Mouse (Mus musculus) midbrain, embryonic 13.5 days (tissue): Measurements from ENCODE around the gene Kcnj6. TPM values are rescaled to one million over a fixed set of nuclear protein-coding genes. Genes with fewer than 3 reads are reported as not detected.

Experiments used
- ATAC-seq: fragments of 200-750 bp; cut with Nextera tagmentation; 2 replicates; pipeline ENCODE4 v1.8.0; 2017; ENCODE audit warnings: mild to moderate bottlenecking, moderate TSS enrichment, moderate library complexity
- H3K27ac ChIP-seq: fragments of 300-500 bp; sonication (generic); 2 replicates; pipeline ENCODE4 v1.5.1; 2015; ENCODE audit warnings: inconsistent platforms, mild to moderate bottlenecking, moderate library complexity
- H3K27me3 ChIP-seq: fragments of 300-500 bp; sonication (generic); 2 replicates; pipeline ENCODE4 v1.6.1; 2015; ENCODE audit warnings: mild to moderate bottlenecking, inconsistent platforms
- H3K36me3 ChIP-seq: fragments of 300-500 bp; sonication (generic); 2 replicates; pipeline ENCODE4 v1.6.1; 2015; ENCODE audit warnings: mild to moderate bottlenecking, inconsistent platforms
- H3K4me1 ChIP-seq: fragments of 300-500 bp; sonication (generic); replicated peaks from 2 replicates; pipeline ENCODE4 v1.6.1; 2015; ENCODE audit warnings: inconsistent platforms
- H3K4me2 ChIP-seq: fragments of 300-500 bp; sonication (generic); replicated peaks from 2 replicates; pipeline ENCODE4 v1.6.1; 2015; ENCODE audit warnings: moderate library complexity, mild to moderate bottlenecking, inconsistent platforms
- H3K4me3 ChIP-seq: fragments of 300-500 bp; sonication (generic); replicated peaks from 2 replicates; pipeline ENCODE4 v1.5.1; 2015; ENCODE audit warnings: mild to moderate bottlenecking, inconsistent platforms
- H3K9ac ChIP-seq: fragments of 300-500 bp; sonication (generic); replicated peaks from 2 replicates; pipeline ENCODE4 v1.6.1; 2015; ENCODE audit warnings: mild to moderate bottlenecking, inconsistent platforms
- H3K9me3 ChIP-seq: fragments of 300-500 bp; sonication (generic); 2 replicates; pipeline ENCODE4 v1.6.1; 2016; ENCODE audit warnings: mild to moderate bottlenecking, inconsistent platforms
- WGBS: fragments of 180-500 bp; shearing (Covaris S2); methylation state at CpG from one replicate; pipeline ENCODE4 v1.1.7; 2015; 5-methylcytosine and 5-hydroxymethylcytosine counted together
- polyA plus RNA-seq: library from polyadenylated mRNA; unstranded; fragments of >200 nt; fragmentation: Nextera tagmentation; extraction: Ambion mirVana; gene quantifications from 2 replicates; pipeline ENCODE4 v1.2.1, GENCODE M21; 2015

Gene Kcnj6
- polyA plus RNA-seq, 1 experiment from 2014 or later = 2.8 TPM

DNA sequence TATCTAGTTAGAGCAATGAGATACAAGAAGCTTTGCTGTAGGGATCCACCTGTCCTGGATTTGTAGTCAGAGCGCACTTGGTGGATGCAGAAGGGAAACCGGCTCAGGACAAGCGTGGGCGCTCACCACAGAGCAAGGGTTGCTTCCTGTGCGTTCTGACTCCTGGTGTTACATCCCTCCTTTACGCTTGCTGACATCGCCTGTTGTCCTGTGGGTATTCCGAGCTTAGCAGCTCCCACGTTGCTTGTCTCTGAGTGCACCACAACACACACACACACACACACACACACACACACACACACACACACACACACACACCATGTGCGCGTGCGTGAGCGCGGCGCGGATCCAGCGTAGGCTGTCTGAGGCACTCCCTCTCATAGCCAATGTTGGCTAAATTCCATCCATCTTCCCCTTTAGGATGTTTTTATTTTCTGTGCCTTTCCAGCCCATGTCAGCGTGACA lies 272.7 kb downstream of the Kcnj6 start:
- no peaks in the 10 kb centered on the region for H3K9me3 ChIP-seq
- peak overlapping the region; percentile 70 for H3K9ac ChIP-seq
- H3K27me3 ChIP-seq = peaks cover 3% of the 10 kb centered on the region; the same call in 1 of the 2 replicates
- peak overlapping the region; percentile 78 for H3K4me2 ChIP-seq
- ATAC-seq = peak; percentile 59
- no peaks in the 10 kb centered on the region for H3K36me3 ChIP-seq
- H3K4me3 ChIP-seq = peak overlapping the region; percentile 51
- peaks cover 10% of the 10 kb centered on the region for H3K4me1 ChIP-seq
- H3K27ac ChIP-seq = peak overlapping the region; percentile 88
- under 1% methylated on average over 18 of the region's 18 CpGs for WGBS

DNA sequence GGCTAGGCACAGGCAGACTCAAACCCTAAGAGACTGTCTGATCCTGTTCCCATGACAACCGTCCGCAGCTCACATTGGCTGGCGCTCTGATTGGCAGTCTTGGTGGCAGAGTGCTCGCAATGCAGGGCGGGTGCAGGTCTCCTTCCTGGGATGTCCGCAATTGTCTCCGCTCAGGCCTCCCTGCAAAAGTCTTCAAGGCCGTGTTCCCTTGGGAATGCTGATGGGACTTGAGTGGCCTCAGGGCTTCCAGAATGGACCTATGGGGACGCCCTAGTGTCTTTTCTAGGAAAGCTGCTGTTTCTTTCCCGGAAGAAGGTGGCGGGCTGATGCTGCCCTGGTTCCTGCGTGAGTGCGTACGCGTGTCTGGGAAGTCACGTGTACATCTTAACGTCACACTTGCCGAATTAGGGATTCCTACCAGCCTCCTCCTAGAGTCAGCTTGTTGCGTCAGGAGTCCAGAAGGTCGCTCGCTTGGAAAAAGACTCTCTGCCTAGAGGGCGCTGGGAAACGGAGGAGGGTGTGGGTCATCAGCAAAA lies 273.4 kb downstream of the Kcnj6 start:
- H3K9me3 ChIP-seq = no peaks in the 10 kb centered on the region
- peak; percentile 98 for ATAC-seq
- H3K4me3 ChIP-seq = peak overlapping the region; percentile 51
- H3K4me2 ChIP-seq = peak overlapping the region; percentile 78
- H3K4me1 ChIP-seq = peaks cover 10% of the 10 kb centered on the region
- peak overlapping the region; percentile 70 for H3K9ac ChIP-seq
- H3K36me3 ChIP-seq = no peaks in the 10 kb centered on the region
- peaks cover 3% of the 10 kb centered on the region; the same call in 1 of the 2 replicates for H3K27me3 ChIP-seq
- H3K27ac ChIP-seq = peak overlapping the region; percentile 88
- under 1% methylated on average over 23 of the region's 23 CpGs for WGBS

DNA sequence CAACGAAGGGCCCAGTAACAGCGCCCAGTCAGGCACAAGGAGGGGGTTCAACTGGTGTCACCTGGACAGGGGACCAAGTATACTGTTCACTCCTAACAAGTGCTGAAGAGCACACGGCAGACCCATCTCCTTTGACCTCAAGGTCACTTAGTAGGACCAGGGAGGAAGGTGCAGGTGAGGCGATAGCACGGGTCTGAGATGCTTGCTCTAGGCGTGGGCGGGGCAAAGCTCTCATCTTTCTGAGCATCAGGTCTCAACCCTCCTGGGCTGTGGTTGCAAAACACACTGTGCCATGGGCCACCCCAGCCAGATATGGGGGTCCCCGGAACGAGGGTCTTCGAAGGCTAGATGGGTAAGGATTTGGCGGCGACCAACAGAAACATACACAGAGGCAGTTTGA lies 274.6 kb downstream of the Kcnj6 start:
- WGBS = 79% methylated on average over 12 of the region's 12 CpGs
- Histone ChIP-seq H3K4me2 (no peak overlapping the region), H3K27ac (no peak overlapping the region), H3K4me1 (peaks cover 10% of the 10 kb centered on the region), H3K27me3 (peaks cover 3% of the 10 kb centered on the region; the same call in 1 of the 2 replicates), H3K4me3 (no peak overlapping the region), H3K9ac (no peak overlapping the region), H3K36me3 (no peaks in the 10 kb centered on the region), H3K9me3 (no peaks in the 10 kb centered on the region)
- ATAC-seq = no peak

DNA sequence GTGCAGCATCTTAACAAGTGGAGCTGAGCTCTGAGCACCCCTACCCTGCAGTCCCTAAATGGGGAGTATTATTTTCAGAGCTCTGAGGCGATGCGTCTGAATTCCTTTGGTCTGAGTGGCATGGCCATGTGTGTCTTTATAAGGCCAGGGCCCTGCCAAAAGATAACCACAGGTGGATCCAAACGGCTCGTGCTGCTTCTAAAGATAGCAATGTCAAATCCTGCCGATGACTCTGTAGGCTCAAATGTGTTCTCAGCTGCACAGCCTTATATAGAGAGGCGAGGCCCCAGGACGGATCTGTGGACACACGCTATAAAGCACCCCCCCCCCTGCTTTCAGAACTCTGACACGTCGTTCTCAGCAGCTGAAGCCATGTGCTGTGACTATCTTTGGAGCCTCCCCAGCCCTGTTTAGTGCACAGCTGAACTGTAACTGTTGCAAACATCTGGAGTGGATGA lies 275.9 kb downstream of the Kcnj6 start:
- no peak overlapping the region for H3K27ac ChIP-seq

DNA sequence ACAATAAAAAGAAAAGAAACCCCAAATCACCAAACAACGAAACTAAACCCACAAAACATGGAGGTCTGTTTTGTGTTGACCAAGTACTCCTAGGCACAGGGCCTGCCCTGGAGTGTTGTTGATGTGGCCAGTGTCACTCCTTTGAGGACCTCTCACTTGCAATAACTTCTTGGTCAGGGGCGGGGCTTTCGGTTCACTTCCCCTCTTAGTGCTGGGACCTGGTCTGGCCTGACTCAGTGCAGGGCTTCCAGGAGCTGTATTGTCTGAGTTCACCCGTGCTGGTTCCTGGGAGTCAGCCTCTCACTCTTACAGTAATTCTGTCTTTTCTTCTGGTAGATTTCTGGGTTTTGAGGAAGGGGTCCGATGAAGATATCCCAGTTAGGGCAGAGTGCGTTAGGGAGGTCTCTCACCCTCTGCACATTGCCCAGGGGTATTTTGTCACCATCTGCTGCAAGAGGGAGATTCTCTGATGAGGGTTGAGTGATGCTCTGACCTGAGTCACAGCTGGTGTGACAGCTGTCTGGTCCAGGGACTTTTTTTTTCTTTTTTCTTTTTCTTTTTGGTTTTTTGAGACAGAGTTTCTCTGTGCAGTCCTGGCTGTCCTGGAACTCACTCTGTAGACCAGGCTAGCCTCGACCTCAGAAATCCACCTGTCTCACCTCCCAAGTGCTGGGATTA lies 276.9 kb downstream of the Kcnj6 start:
- H3K4me3 ChIP-seq = no peak overlapping the region
- no peak overlapping the region for H3K27ac ChIP-seq
- H3K36me3 ChIP-seq = no peaks in the 10 kb centered on the region
- 77% methylated on average over 7 of the region's 7 CpGs for WGBS
- peaks cover 7% of the 10 kb centered on the region; the same call in 1 of the 2 replicates for H3K9me3 ChIP-seq
- peaks cover 3% of the 10 kb centered on the region; the same call in 1 of the 2 replicates for H3K27me3 ChIP-seq
- ATAC-seq = no peak
- no peak overlapping the region for H3K9ac ChIP-seq
- H3K4me2 ChIP-seq = no peak overlapping the region
- H3K4me1 ChIP-seq = peaks cover 10% of the 10 kb centered on the region

More for the DNA sequence above, 275.9 kb downstream of the Kcnj6 start:
- no peak overlapping the region for H3K4me3 ChIP-seq
- WGBS = 84% methylated on average over 10 of the region's 10 CpGs
- H3K36me3 ChIP-seq = no peaks in the 10 kb centered on the region
- peaks cover 3% of the 10 kb centered on the region; the same call in 1 of the 2 replicates for H3K27me3 ChIP-seq
- H3K9ac ChIP-seq = no peak overlapping the region
- peaks cover 10% of the 10 kb centered on the region for H3K4me1 ChIP-seq
- no peak for ATAC-seq
- H3K9me3 ChIP-seq = peaks cover 3% of the 10 kb centered on the region; the same call in 1 of the 2 replicates
- H3K4me2 ChIP-seq = no peak overlapping the region

DNA sequence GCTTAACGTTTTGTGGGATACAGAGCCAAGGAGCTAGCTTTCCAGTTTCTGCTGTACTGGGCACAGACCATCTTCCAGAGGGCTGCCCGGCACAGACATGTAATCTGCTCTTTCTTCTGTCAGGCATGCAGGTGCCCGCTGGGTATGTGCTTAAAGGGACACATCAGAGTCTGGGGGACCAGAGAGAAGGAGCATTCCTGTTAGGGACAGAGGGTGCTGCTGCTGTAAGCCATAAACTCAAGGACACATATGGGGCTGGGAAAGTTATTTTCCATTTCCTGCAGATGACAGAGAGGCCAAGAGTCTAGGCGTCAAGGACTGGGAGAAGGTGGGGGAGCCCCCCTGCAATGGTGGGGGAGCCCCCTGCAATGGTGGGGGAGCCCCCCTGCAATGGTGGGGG lies 278.0 kb downstream of the Kcnj6 start:
- 81% methylated on average over 4 of the region's 4 CpGs for WGBS
- H3K27ac ChIP-seq = no peak overlapping the region

DNA sequence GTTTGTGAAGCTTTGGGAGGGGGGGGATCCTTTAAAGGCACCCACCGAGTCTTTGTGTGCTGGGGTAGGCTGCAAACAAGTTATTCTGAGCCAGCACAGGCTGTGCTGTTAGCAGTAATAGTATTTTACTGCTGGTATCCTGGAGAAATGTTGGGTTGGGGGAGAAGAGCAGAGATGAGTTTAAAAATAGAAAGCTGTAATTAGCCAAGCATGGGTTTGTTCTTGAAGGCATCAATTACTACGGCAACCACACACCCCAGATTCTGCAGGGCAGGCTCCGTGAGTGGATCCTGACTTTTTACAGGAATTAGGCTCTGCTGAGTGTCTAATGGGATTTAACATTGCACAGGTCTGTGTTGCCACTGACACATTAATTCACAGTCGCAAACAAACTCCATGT lies 278.6 kb downstream of the Kcnj6 start:
- WGBS = 61% methylated on average over 4 of the region's 4 CpGs
- no peak for ATAC-seq
- no peak overlapping the region for H3K27ac ChIP-seq

More for the DNA sequence above, 278.0 kb downstream of the Kcnj6 start:
- no peak overlapping the region for H3K9ac ChIP-seq
- no peak for ATAC-seq
- H3K36me3 ChIP-seq = no peaks in the 10 kb centered on the region
- peaks cover 4% of the 10 kb centered on the region for H3K4me1 ChIP-seq
- H3K9me3 ChIP-seq = peaks cover 7% of the 10 kb centered on the region; the same call in 1 of the 2 replicates
- no peak overlapping the region for H3K4me2 ChIP-seq
- peaks cover 3% of the 10 kb centered on the region; the same call in 1 of the 2 replicates for H3K27me3 ChIP-seq
- no peak overlapping the region for H3K4me3 ChIP-seq

DNA sequence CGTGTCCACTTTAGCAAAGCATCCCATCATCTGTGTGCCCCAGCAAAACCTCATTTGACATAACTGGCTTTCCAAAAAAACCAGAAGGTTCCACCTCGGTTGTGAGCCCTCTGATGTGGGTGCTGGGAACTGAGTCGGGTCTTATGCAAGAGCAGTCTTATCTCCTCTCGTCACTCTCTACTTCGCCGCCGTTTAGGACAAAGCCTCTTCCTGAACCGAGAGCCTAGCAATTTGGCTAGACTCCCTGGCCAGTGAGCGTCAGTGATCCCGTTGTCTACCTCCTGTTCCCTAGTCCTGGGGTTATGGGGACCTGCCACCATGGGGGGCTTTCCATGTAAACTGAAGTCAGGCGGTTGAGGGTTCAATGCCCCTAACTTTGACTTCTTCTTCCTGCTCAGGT lies 280.4 kb downstream of the Kcnj6 start:
- no peak overlapping the region for H3K27ac ChIP-seq
- 92% methylated on average over 11 of the region's 11 CpGs for WGBS

More for the DNA sequence above, 278.6 kb downstream of the Kcnj6 start:
- peaks cover 3% of the 10 kb centered on the region; the same call in 1 of the 2 replicates for H3K27me3 ChIP-seq
- peaks cover 7% of the 10 kb centered on the region; the same call in 1 of the 2 replicates for H3K9me3 ChIP-seq
- H3K4me2 ChIP-seq = no peak overlapping the region
- no peak overlapping the region for H3K9ac ChIP-seq
- no peak overlapping the region for H3K4me3 ChIP-seq
- peaks cover 5% of the 10 kb centered on the region for H3K4me1 ChIP-seq
- no peaks in the 10 kb centered on the region for H3K36me3 ChIP-seq

DNA sequence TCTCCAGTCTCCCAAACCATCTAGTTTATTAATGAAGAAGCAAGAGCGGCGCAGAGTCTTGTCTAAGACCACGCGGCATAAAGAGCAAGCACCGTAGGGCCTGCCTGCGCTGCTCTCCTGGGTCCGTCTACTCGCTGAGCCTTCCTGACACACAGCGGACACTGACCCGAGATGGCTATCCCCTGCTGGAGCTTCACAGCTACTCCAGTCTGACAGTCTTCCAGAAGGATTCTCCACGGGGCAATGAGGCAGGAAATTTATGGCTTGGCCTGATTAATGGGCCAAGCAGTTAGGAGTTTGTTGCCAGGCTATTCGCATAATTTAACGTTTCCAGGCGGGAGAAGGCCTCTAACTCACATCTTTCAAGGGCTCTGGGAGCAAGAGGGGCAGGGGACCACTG lies 283.0 kb downstream of the Kcnj6 start:
- H3K4me1 ChIP-seq = 0 out of 2 replicates have a peak, but pooled peaks cover 2% of the 10 kb centered on the region
- no peak overlapping the region for H3K27ac ChIP-seq
- H3K36me3 ChIP-seq = no peaks in the 10 kb centered on the region
- peaks cover 7% of the 10 kb centered on the region; the same call in 1 of the 2 replicates for H3K9me3 ChIP-seq
- 70% methylated on average over 14 of the region's 14 CpGs for WGBS
- no peaks in the 10 kb centered on the region for H3K27me3 ChIP-seq
- H3K4me3 ChIP-seq = no peak overlapping the region
- H3K9ac ChIP-seq = no peak overlapping the region
- ATAC-seq = no peak
- no peak overlapping the region for H3K4me2 ChIP-seq

More for the DNA sequence above, 280.4 kb downstream of the Kcnj6 start:
- Histone ChIP-seq H3K9me3 (peaks cover 7% of the 10 kb centered on the region; the same call in 1 of the 2 replicates), H3K4me3 (no peak overlapping the region), H3K4me1 (0 out of 2 replicates have a peak, but pooled peaks cover 2% of the 10 kb centered on the region), H3K36me3 (no peaks in the 10 kb centered on the region), H3K9ac (no peak overlapping the region), H3K4me2 (no peak overlapping the region), H3K27me3 (no peaks in the 10 kb centered on the region)
- ATAC-seq = no peak

DNA sequence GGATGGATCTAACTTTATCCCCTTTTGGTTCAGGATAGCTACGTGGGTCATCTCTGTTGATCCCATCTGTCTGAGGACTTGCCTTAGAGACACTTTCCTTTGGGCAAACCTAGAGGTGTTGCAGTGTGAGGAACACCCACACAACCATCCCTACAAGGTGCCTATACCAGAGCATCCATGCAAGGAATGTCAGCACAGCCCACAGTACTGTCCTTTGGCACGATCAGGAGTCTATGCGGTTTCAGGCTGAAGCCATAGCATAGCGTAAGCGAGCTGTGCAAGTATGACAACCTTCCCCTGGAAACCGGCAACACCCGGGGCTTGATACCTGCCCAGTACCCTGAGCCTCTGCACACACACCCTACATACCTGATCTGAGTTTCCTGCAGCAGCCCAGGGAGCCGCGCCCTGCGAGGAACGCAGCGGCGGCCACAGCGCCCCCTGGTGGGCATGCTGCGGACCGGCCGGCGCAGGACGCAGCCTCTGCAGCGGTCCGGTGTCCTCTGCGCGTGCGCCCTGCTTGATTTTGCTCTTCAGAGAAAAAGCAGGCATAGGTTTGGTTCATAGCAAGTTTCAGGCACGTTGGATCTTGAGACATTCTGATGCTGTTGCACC lies 283.9 kb downstream of the Kcnj6 start:
- Histone ChIP-seq H3K36me3 (no peaks in the 10 kb centered on the region), H3K4me1 (0 out of 2 replicates have a peak, but pooled peaks cover 2% of the 10 kb centered on the region), H3K9ac (0 out of 2 replicates have a peak overlapping the region, but pooled peaks have one; percentile 46), H3K4me2 (peak overlapping the region; percentile 54), H3K27ac (no peak overlapping the region), H3K9me3 (peaks cover 7% of the 10 kb centered on the region; the same call in 1 of the 2 replicates), H3K4me3 (peak overlapping the region; percentile 32), H3K27me3 (no peaks in the 10 kb centered on the region)
- 9% methylated on average over 25 of the region's 25 CpGs for WGBS
- peak; percentile 95 for ATAC-seq

DNA sequence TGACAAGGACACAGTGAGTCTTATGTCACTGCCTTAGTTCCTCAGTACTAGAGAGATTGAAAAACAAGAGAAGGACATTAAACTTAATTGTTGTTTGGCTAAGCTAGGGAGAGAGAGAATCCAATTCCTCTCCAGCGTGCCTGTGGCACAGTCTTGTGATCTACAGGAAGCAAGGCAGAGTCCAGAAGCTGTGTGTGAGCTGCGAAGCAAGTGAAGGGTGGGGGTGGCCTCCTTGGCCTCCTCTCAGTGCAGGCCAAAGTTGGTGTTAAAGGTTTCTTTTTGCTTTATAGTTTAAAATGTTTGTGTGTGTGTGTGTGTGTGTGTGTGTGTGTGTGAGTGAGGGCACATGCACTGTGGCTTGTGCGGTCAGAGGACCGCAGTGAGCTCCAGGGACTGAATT lies 295.5 kb downstream of the Kcnj6 start:
- WGBS = 94% methylated on average over 4 of the region's 4 CpGs
- no peaks in the 10 kb centered on the region for H3K9me3 ChIP-seq
- no peaks in the 10 kb centered on the region for H3K4me1 ChIP-seq

DNA sequence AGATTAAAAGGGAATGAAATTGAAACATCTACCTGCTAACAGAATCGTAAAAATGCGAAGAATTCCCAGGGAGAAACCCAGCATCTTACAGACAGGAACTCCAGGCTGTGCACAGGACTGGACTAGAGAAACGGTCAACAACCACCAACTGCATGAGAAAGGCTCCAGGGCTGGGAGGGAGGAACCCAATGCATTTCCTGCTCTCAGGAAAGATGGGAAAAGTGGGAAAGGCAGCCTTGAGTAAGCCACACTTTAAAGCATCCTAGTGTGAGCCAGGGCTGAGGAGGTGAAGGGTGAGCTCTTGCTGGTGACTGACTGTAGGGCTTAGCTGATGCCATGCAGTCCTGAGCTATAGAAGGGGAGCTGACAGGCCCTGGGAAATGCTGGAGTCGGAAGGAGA lies 296.4 kb downstream of the Kcnj6 start:
- no peak overlapping the region for H3K27ac ChIP-seq
- H3K36me3 ChIP-seq = no peaks in the 10 kb centered on the region; the same call in 1 of the 2 replicates
- no peaks in the 10 kb centered on the region for H3K9me3 ChIP-seq
- H3K9ac ChIP-seq = no peak overlapping the region
- H3K4me2 ChIP-seq = no peak overlapping the region
- WGBS = 85% methylated on average over 4 of the region's 4 CpGs
- H3K4me3 ChIP-seq = no peak overlapping the region
- H3K27me3 ChIP-seq = no peaks in the 10 kb centered on the region
- ATAC-seq = no peak
- H3K4me1 ChIP-seq = no peaks in the 10 kb centered on the region

More for the DNA sequence above, 295.5 kb downstream of the Kcnj6 start:
- Histone ChIP-seq H3K36me3 (no peaks in the 10 kb centered on the region), H3K4me2 (no peak overlapping the region), H3K27ac (no peak overlapping the region), H3K4me3 (no peak overlapping the region), H3K27me3 (no peaks in the 10 kb centered on the region), H3K9ac (no peak overlapping the region)
- no peak for ATAC-seq
